Mouse (Mus musculus) adrenal gland, postnatal 14 days (tissue): ENCODE results near the gene Nmb. TPM values are rescaled to one million over a fixed set of nuclear protein-coding genes. Genes with fewer than 3 reads are reported as not detected.

Experiments
- DNase-seq: peaks from one replicate; pipeline ENCODE4 v3.0.0; 2021; ENCODE audit warnings: mixed read lengths
- total RNA-seq: library from RNA; stranded (reverse); gene quantifications from 2 replicates; pipeline ENCODE4 v1.2.3, GENCODE M21; 2021

Gene Nmb
- total RNA-seq, 1 experiment from 2014 or later: 3.6 TPM

DNA sequence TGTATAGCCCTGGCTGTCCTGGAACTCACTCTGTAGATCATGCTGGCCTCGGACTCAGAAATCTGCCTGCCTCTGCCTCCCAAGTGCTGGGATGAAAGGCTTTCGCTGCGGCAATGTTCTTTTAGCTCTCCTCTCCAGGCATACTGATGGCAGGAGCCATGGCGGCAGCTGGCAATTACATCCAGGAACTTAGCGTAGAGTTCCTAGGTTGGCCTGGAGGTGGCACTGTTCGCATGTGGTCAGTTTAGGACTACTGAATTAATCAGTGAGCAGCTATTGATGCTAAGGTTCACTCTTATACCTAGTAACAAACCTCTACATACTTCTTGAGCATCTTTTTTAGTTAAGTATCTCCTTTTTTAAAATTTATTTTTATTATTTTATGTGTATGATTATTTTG lies 47.7 kb downstream of the Nmb start:
- peak; percentile 89 for DNase-seq

GRCm38 (mm10) chr7:80855316-80855715 lies 49.6 kb downstream of the Nmb start:
- no peak for DNase-seq

DNA sequence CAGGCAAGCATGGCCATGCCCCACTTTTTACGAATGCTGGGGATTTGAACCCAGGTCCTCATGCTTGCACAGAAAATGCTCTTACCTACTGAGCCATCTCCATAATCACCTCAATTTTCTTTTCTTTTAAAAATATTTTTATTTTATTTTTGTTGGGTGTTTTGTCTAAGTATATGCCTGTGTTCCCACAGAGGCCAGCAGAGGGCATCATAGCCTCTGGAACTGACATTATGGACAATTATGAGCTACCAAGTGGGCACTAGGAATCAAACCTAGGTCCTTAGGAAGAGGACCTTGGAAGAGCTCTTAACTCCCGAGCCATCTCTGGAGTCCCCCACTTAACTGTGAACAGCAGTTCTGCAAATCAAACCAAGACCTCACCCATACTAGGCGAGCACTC lies 51.7 kb downstream of the Nmb start:
- DNase-seq: no peak

Other genes starting within 250 kb of the Nmb start
- 22.5 and 29.0 TPM in 2 replicates for gene Crtc3, start 216.2 kb downstream of the Nmb start, total RNA-seq
- 70.0 and 95.3 TPM in 2 replicates for gene Iqgap1, start 79.1 kb downstream of the Nmb start, total RNA-seq
- 4.9 and 8.3 TPM in 2 replicates for gene Zscan2, start 44.2 kb downstream of the Nmb start, total RNA-seq
- 21.0 and 24.9 TPM in 2 replicates for gene Wdr73, start 3.8 kb downstream of the Nmb start, total RNA-seq
- 105 and 124 TPM in 2 replicates for gene Sec11a, start 42.7 kb upstream of the Nmb start, total RNA-seq
- gene Zfp592, start 88.6 kb upstream of the Nmb start, total RNA-seq: 32.5 and 35.7 TPM in 2 replicates
- 0.22 and 0.38 TPM in 2 replicates for gene Alpk3, start 152.5 kb upstream of the Nmb start, total RNA-seq
- gene Slc28a1, start 209.7 kb upstream of the Nmb start, total RNA-seq: 0.19 and 0.30 TPM in 2 replicates